Mouse (Mus musculus): ENCODE data around the gene Eif4g3. TPM values are rescaled to one million over a fixed set of nuclear protein-coding genes. Genes with fewer than 3 reads are reported as not detected.

The Eif4g3 gene
- polyA plus RNA-seq, 1 experiment from 2014 or later, result 33.6 TPM

- Histone ChIP-seq H3K9me3 (replicated peaks; ENCODE audit: control insufficient read depth, low read length) (no peaks in the 10 kb centered on the region), H3K4me2 (no peak overlapping the region), H3K27ac (ENCODE audit: low read depth, low read length) (no peak overlapping the region), H3K27me3 (ENCODE audit: control insufficient read depth, insufficient read depth, low read length) (no peaks in the 10 kb centered on the region), H3K4me1 (ENCODE audit: control insufficient read depth, insufficient read depth, low read length) (0 out of 2 replicates have a peak, but pooled peaks cover 2% of the 10 kb centered on the region), H3K4me3 (ENCODE audit: low read depth, low read length) (no peak overlapping the region), H3K9ac (ENCODE audit: low read depth, low read length) (no peak overlapping the region), H3K36me3 (ENCODE audit: control insufficient read depth, insufficient read depth, low read length) (peaks cover 3% of the 10 kb centered on the region)
- no peak for ATAC-seq (replicated peaks; ENCODE audit: insufficient number of reproducible peaks, low FRiP score, low TSS enrichment)
- WGBS (ENCODE audit: insufficient replicate concordance), result 69% methylated on average over 4 of the region's 4 CpGs
These were observed 144.5 kb downstream of the Eif4g3 start for GRCm38 (mm10) chr4:138137336-138137735.

GRCm38 (mm10) chr4:138137804-138138203 is 145.0 kb downstream of the Eif4g3 start:
- Histone ChIP-seq H3K36me3 (ENCODE audit: control insufficient read depth, insufficient read depth, low read length) (peaks cover 3% of the 10 kb centered on the region), H3K4me2 (no peak overlapping the region), H3K4me3 (ENCODE audit: low read depth, low read length) (no peak overlapping the region), H3K27ac (ENCODE audit: low read depth, low read length) (no peak overlapping the region), H3K4me1 (ENCODE audit: control insufficient read depth, insufficient read depth, low read length) (0 out of 2 replicates have a peak, but pooled peaks cover 2% of the 10 kb centered on the region), H3K9me3 (replicated peaks; ENCODE audit: control insufficient read depth, low read length) (no peaks in the 10 kb centered on the region), H3K27me3 (ENCODE audit: control insufficient read depth, insufficient read depth, low read length) (no peaks in the 10 kb centered on the region), H3K9ac (ENCODE audit: low read depth, low read length) (no peak overlapping the region)
- ATAC-seq (replicated peaks; ENCODE audit: insufficient number of reproducible peaks, low FRiP score, low TSS enrichment), result no peak
- 85% methylated on average over 17 of the region's 17 CpGs for WGBS (ENCODE audit: insufficient replicate concordance)

GRCm38 (mm10) chr4:138138219-138138618 is 145.4 kb downstream of the Eif4g3 start:
- H3K27me3 ChIP-seq (ENCODE audit: control insufficient read depth, insufficient read depth, low read length), result no peaks in the 10 kb centered on the region
- H3K36me3 ChIP-seq (ENCODE audit: control insufficient read depth, insufficient read depth, low read length), result peaks cover 3% of the 10 kb centered on the region
- 90% methylated on average over 7 of the region's 7 CpGs for WGBS (ENCODE audit: insufficient replicate concordance)
- no peak overlapping the region for H3K4me2 ChIP-seq
- H3K27ac ChIP-seq (ENCODE audit: low read depth, low read length), result no peak overlapping the region
- no peaks in the 10 kb centered on the region for H3K9me3 ChIP-seq (replicated peaks; ENCODE audit: control insufficient read depth, low read length)
- H3K4me1 ChIP-seq (ENCODE audit: control insufficient read depth, insufficient read depth, low read length), result 0 out of 2 replicates have a peak, but pooled peaks cover 2% of the 10 kb centered on the region
- no peak for ATAC-seq (replicated peaks; ENCODE audit: insufficient number of reproducible peaks, low FRiP score, low TSS enrichment)
- no peak overlapping the region for H3K9ac ChIP-seq (ENCODE audit: low read depth, low read length)
- H3K4me3 ChIP-seq (ENCODE audit: low read depth, low read length), result no peak overlapping the region

DNA sequence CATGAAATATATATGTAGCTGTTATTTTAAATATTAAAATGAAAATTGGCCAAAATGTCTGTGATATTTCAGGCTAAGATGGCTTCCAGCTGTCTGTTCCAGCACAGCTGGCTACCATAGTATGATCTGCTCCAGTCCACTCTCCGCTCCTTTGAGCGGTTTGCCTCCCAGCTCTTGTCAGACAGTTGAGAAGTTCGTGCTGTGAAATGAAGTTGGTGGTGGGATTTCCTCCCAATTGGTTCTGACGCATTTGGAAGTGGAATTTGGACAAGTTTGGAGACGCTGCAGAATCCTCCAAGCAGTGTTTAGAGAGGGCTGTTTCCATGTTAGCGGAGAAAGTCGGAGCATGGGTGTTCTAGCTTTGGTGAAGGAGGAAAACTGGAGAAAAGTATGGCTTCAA is 148.5 kb downstream of the Eif4g3 start:
- H3K27ac ChIP-seq (ENCODE audit: low read depth, low read length), result no peak overlapping the region
- peaks cover 3% of the 10 kb centered on the region for H3K36me3 ChIP-seq (ENCODE audit: control insufficient read depth, insufficient read depth, low read length)
- H3K9me3 ChIP-seq (replicated peaks; ENCODE audit: control insufficient read depth, low read length), result no peaks in the 10 kb centered on the region
- H3K4me2 ChIP-seq, result no peak overlapping the region
- H3K4me3 ChIP-seq (ENCODE audit: low read depth, low read length), result no peak overlapping the region
- no peaks in the 10 kb centered on the region for H3K27me3 ChIP-seq (ENCODE audit: control insufficient read depth, insufficient read depth, low read length)
- 0 out of 2 replicates have a peak, but pooled peaks cover 2% of the 10 kb centered on the region for H3K4me1 ChIP-seq (ENCODE audit: control insufficient read depth, insufficient read depth, low read length)
- no peak overlapping the region for H3K9ac ChIP-seq (ENCODE audit: low read depth, low read length)
- no peak for ATAC-seq (replicated peaks; ENCODE audit: insufficient number of reproducible peaks, low FRiP score, low TSS enrichment)
- 89% methylated on average over 7 of the region's 7 CpGs for WGBS (ENCODE audit: insufficient replicate concordance)

GRCm38 (mm10) chr4:138147176-138147575 is 154.4 kb downstream of the Eif4g3 start:
- Histone ChIP-seq H3K9ac (ENCODE audit: low read depth, low read length) (no peak overlapping the region), H3K27ac (ENCODE audit: low read depth, low read length) (no peak overlapping the region), H3K4me1 (ENCODE audit: control insufficient read depth, insufficient read depth, low read length) (no peaks in the 10 kb centered on the region), H3K27me3 (ENCODE audit: control insufficient read depth, insufficient read depth, low read length) (no peaks in the 10 kb centered on the region), H3K9me3 (replicated peaks; ENCODE audit: control insufficient read depth, low read length) (no peaks in the 10 kb centered on the region), H3K4me3 (ENCODE audit: low read depth, low read length) (no peak overlapping the region), H3K36me3 (ENCODE audit: control insufficient read depth, insufficient read depth, low read length) (peaks cover 3% of the 10 kb centered on the region; the same call in 1 of the 2 replicates), H3K4me2 (no peak overlapping the region)
- 81% methylated on average over 8 of the region's 8 CpGs for WGBS (ENCODE audit: insufficient replicate concordance)
- ATAC-seq (replicated peaks; ENCODE audit: insufficient number of reproducible peaks, low FRiP score, low TSS enrichment), result no peak

DNA sequence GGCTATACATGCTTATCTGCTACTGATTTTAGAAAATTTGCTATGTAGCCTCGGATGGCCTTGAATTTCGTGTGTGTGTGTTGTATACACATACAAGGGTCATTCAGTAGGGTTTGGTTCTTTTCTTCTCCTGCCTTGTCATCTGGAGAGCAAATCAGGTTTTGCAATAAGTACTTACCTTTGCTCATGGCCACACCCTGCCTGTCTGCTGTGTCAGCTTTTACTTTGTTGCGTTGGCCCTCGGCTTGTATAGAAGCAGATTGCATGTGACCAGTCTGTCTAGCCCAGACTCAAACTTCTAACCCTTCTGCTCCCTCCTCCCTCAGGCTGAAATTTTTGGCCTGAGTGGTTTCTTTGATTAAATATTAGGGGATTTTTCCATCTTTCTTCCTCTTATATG is 157.2 kb downstream of the Eif4g3 start:
- H3K36me3 ChIP-seq (ENCODE audit: control insufficient read depth, insufficient read depth, low read length), result peaks cover 15% of the 10 kb centered on the region
- no peak overlapping the region for H3K9ac ChIP-seq (ENCODE audit: low read depth, low read length)
- no peak overlapping the region for H3K4me3 ChIP-seq (ENCODE audit: low read depth, low read length)
- no peak for ATAC-seq (replicated peaks; ENCODE audit: insufficient number of reproducible peaks, low FRiP score, low TSS enrichment)
- H3K4me1 ChIP-seq (ENCODE audit: control insufficient read depth, insufficient read depth, low read length), result no peaks in the 10 kb centered on the region
- H3K27me3 ChIP-seq (ENCODE audit: control insufficient read depth, insufficient read depth, low read length), result no peaks in the 10 kb centered on the region
- 77% methylated on average over 4 of the region's 4 CpGs for WGBS (ENCODE audit: insufficient replicate concordance)
- H3K9me3 ChIP-seq (replicated peaks; ENCODE audit: control insufficient read depth, low read length), result no peaks in the 10 kb centered on the region
- H3K27ac ChIP-seq (ENCODE audit: low read depth, low read length), result no peak overlapping the region
- H3K4me2 ChIP-seq, result no peak overlapping the region

DNA sequence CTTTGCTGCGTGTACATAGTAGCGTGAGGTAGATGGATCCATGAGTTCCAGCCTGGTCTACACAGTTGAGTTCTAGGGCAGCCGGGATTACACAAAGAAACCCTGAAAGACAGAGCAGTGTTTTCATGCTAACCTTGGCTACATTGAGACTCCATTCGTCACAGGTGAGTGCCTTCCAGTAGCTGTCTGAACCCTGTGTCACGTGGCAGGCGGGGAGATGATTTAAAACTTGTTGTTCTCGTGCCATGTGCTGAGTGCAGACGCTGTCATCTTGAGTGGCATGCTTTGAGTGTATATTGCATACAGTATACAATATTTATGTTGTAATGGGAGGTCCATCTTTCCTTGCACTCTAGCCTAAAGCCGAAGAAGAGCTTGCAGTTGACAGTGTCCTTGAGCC is 158.4 kb downstream of the Eif4g3 start:
- Histone ChIP-seq H3K9ac (ENCODE audit: low read depth, low read length) (no peak overlapping the region), H3K27me3 (ENCODE audit: control insufficient read depth, insufficient read depth, low read length) (no peaks in the 10 kb centered on the region), H3K27ac (ENCODE audit: low read depth, low read length) (no peak overlapping the region), H3K9me3 (replicated peaks; ENCODE audit: control insufficient read depth, low read length) (no peaks in the 10 kb centered on the region), H3K4me3 (ENCODE audit: low read depth, low read length) (no peak overlapping the region), H3K36me3 (ENCODE audit: control insufficient read depth, insufficient read depth, low read length) (peaks cover 19% of the 10 kb centered on the region), H3K4me1 (ENCODE audit: control insufficient read depth, insufficient read depth, low read length) (no peaks in the 10 kb centered on the region), H3K4me2 (no peak overlapping the region)
- no peak for ATAC-seq (replicated peaks; ENCODE audit: insufficient number of reproducible peaks, low FRiP score, low TSS enrichment)
- 92% methylated on average over 9 of the region's 9 CpGs for WGBS (ENCODE audit: insufficient replicate concordance)

DNA sequence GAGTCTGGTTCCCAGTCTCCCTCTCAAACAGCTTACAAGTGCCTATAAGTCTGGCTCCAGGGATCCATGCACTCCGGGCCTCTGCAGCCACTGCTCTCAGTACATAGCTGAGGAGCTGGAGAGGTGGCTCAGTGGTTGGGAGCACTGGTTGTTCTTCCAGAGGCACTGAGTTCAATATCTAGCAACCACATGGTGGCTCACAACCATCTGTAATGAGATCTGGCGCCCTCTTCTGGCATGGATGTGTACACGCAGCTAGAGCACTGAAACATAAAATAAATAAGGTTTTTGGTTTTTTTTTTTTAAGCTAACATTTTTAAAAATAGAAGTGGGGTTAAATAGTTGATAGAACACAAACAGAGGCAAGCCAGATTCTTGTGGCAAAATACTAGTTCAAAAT is 161.2 kb downstream of the Eif4g3 start:
- no peak overlapping the region for H3K4me2 ChIP-seq
- peaks cover 35% of the 10 kb centered on the region for H3K36me3 ChIP-seq (ENCODE audit: control insufficient read depth, insufficient read depth, low read length)
- no peak for ATAC-seq (replicated peaks; ENCODE audit: insufficient number of reproducible peaks, low FRiP score, low TSS enrichment)
- no peaks in the 10 kb centered on the region for H3K9me3 ChIP-seq (replicated peaks; ENCODE audit: control insufficient read depth, low read length)
- 55% methylated on average over 3 of the region's 3 CpGs for WGBS (ENCODE audit: insufficient replicate concordance)
- no peaks in the 10 kb centered on the region for H3K27me3 ChIP-seq (ENCODE audit: control insufficient read depth, insufficient read depth, low read length)
- H3K4me3 ChIP-seq (ENCODE audit: low read depth, low read length), result no peak overlapping the region
- no peak overlapping the region for H3K9ac ChIP-seq (ENCODE audit: low read depth, low read length)
- no peaks in the 10 kb centered on the region for H3K4me1 ChIP-seq (ENCODE audit: control insufficient read depth, insufficient read depth, low read length)
- no peak overlapping the region for H3K27ac ChIP-seq (ENCODE audit: low read depth, low read length)

- Histone ChIP-seq H3K27ac (ENCODE audit: low read depth, low read length) (peak overlapping the region; percentile 73), H3K4me3 (ENCODE audit: low read depth, low read length) (no peak overlapping the region), H3K36me3 (ENCODE audit: control insufficient read depth, insufficient read depth, low read length) (peaks cover 22% of the 10 kb centered on the region), H3K4me2 (no peak overlapping the region), H3K9me3 (replicated peaks; ENCODE audit: control insufficient read depth, low read length) (no peaks in the 10 kb centered on the region), H3K27me3 (ENCODE audit: control insufficient read depth, insufficient read depth, low read length) (no peaks in the 10 kb centered on the region), H3K9ac (ENCODE audit: low read depth, low read length) (no peak overlapping the region), H3K4me1 (ENCODE audit: control insufficient read depth, insufficient read depth, low read length) (peaks cover 24% of the 10 kb centered on the region)
- WGBS (ENCODE audit: insufficient replicate concordance), result 49% methylated on average over 5 of the region's 5 CpGs
- no peak for ATAC-seq (replicated peaks; ENCODE audit: insufficient number of reproducible peaks, low FRiP score, low TSS enrichment)
These were observed 168.1 kb downstream of the Eif4g3 start for GRCm38 (mm10) chr4:138160918-138161317.
